Mouse (Mus musculus) A20 (cell line): ENCODE data around the gene Plk5.

Experiments
- DNase-seq: peaks from one replicate; pipeline ENCODE4 v3.0.0-alpha.2; 2011; ENCODE audit warnings: low read depth, low spot score

Plk5 gene

DNA sequence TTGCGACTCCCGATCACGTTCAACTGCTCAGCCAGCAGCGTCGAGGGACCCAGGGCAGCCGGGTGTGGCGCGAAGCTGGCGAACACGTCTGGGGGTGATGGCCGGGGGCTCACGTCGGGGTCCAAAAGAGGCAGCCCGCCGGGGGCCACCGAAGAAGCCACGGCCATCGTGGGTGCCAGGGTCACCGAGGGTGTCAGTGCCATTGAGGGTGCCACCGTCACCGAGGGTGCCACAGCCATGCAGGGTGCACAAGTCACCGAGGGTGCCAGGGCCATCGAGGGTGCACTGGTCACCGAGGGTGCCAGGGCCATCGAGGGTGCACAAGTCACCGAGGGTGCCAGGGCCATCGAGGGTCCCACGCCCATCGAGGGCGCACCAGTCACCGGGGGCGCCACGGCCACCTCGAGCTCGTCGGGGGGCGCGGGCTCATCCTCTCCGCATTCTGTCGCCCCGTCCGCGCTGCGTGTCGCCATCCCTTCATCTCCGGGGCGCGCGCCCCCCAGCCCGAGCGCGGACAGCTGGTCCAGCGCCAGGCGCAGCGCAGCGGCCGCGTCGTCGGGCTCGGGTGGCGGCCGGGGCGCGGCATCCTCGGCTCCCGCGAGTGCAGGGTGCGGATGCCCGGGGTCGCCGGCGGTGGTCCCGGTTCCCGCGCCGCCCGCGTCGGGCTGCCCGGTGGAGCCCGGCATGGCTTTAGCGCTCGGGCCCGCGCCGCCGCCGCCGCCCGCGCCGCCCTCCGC, 30.6 kb downstream of the Plk5 start:
- DNase-seq: no peak

DNA sequence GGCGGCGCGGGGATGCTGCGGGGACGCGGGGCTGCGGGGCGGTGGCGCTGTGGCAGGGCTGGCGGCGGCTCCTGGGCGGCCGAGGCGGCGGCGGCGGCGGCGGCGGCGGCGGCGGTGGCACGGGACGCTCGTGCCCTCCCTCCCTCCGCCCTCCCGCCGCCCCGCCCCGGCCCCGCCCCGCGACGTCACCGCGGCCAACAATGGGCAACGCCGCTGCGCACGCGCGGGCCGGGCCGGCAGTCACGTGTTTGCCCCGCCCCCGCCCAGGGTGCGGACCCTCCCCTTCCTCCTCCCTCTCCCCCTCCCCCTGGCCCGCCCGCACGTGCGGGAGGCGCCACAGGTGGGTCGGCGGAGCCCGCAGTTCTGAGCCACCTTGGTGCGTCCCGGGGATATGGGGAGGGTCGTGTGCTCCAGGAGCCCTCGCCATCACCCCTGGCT, 31.3 kb downstream of the Plk5 start, which contains the start of gene Mex3d:
Gene Mex3d, minus strand, starts transcription at position 138 of the 438 bp plus-strand sequence.
- DNase-seq: peak; percentile 91

DNA sequence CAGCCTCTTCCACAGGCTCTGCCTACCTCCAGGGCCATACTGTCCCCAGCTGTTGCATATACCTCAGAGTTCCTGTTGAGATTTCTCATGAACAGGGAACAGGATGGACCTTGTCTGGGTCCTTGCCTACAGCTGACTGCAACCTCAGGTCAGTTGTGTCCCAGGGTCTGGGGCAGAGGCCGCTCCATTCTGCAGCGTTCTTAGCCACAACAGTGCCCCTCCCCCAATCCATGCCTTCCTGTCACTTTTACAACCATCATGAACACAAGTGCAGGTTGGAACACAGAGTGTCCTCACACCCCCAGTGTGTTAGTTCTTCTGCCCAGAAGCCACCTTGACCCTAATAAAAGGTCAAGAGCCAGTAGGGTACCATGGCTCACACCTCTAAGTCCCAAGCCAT, 32.5 kb downstream of the Plk5 start:
- no peak for DNase-seq

DNA sequence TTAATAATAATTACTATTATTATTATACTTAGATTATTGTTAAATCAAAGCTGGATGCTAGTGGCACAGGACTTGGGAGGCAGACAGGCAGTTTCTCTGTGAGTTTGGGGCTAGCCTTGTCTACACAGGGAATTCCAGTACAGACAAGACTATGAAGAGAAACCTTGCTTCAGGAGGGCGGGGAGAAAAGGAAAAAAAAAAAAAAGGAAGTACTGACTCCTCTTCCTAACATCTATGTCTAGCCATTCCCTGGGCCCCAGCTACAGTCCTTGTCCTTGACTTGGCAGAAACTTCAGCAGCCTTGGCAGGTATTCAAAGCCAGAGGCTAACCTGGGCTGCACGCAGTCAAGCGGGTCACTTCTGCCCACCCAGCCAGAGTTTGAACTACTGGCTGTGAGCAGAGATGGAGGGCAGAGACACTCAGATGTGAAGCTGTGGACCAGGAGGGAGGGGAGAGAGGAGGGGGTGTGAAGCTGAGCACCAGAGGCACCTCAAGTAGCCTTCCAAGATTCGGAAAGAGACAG, 33.0 kb downstream of the Plk5 start:
- DNase-seq: no peak

DNA sequence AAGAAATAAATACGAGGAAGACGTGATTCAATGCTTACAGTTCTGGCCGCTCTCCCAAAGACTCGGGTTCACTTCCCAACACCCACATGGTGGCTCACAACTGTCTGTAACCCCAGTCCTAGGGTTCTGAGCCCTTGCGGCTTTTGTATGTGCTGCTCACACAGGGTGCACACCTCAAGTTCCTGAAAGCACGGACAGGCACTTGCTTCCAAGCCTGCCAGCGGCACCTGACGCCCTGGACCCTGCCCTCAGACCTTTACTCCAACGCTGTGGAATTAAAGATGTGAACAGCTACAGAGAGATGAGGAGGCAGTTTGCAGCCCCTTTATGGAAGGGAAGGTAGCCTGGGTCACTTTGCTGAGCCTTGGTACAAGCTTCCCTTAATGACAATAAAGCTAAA, 34.4 kb downstream of the Plk5 start:
- DNase-seq: no peak

DNA sequence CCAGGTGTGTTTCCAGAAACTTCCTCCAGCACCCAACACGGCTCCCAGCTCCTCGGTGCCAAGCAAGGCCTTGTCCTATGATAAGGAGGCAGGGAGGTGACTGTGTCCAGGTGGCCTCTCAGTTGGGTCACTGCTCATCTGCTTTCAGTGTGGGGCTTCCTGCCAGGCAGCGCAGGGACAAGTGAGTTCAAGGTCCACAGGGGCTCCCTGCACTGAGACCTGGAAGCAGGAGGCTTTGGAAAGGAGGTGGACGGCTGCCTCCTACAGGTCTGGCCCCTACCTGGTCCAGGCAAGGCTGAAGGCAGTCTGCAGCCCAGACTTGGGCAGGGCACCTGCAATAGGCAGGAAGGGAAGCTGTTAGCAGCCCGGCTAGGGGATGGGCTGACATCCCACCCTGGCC, 36.4 kb downstream of the Plk5 start:
- no peak for DNase-seq

DNA sequence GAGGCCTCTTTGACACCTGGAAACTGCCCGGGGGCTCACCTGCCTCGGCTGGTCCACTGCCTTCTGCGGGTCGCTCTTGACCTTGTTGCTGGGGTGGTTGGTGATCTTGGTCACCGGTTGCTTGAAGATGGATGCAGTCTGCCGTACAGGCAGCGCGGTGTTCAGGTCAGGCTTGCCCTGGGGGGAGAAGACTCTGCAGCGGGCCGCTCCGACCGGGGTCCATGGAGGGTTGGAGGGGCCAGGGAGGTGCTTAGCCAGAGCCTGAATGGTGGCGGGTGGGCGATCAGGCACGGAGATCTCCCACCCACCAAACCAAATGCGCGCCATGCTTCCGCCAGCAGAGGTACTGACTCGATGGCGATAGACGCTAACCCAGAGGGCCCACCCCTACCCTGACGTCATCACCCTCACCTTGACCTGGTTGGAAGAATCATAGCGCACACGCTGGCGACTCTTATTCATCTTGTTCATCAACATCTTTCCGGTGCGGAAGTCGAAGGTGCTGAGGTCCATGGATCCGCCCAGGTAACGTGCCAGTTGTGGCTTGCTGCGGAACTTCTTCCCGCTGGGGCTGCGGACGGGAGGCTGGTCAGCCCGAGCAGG, 38.9 kb downstream of the Plk5 start:
- DNase-seq: no peak

DNA sequence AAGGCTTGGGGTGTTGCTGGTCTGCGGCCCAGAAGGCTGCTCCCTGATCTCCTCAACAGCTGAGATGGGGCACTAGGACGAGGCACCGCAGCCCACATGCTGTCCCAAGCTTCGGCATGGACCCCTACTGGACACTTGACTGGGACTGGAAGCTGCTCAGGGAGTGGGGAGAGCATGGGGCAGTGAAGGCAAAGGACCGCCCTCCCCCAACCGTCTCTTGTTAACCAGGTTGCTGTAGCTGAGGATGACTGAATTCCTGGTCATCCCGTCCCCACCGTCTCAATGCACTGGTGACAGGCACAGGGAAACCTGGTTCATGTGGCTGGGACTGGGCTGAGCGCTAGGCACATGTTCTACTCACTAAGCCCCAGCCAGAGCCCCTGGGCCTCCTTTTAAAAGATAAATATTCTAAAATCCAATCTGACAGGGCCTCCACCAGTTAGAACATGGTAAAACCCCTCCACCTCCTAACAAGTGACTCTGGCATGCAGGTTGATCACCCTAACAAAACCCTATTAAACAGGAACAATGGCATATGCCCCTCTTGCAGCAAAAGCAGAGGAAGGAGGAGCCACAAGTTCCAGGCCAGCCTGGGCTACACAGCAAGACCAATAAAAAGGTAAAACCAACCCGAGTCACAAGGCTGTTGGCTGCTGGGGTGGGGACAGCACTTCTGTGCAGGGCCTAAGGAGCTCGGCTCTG, 40.7 kb downstream of the Plk5 start:
- no peak for DNase-seq

DNA sequence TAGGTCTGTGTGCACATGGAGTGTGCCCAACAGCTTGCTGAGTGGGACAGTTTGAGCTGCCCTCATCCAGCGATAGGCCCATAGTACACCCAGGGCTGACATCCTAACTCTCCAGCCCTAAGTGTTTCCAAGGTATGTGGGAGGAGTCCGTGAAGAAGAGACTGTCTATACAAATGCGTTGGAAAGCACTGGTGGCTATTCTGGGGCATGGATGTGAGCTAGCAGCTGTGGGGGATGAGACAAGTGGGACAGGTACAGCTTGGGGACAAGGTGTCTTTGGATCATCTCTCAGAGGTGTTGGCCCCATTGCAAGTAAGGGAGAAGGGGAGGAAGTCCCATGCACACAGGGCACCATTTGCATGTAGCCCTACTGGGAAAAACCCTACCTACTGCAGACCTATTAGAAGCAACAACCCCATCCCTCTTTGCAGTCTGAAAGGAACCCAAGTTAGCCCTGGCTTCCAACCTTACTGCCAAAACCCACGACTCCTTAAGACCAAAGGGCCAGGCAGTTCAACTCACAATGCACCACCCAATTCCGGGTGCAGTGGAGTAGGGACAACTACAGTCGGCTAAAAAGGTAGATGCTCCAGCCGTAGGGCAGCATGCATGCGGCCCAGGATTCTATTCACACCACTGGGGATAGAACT, 41.4 kb downstream of the Plk5 start:
- peak; percentile 83 for DNase-seq

DNA sequence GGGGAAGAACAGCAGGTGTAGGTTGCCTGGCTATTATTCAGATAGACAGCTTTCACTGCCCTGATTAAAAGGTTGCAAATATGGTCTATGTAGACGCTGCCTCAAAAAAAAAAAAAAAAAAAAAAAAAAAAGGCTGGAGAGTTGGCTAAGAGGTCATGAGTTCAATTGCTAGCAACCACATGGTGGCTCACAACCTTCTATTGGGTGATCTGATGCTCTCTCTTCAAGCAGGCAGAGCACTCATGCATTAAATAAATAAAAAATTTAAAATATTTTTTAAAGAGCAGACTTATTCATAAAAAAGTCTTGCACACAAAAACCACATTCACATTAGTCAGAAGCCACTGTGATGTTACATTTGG, 41.9 kb downstream of the Plk5 start:
- DNase-seq: no peak

DNA sequence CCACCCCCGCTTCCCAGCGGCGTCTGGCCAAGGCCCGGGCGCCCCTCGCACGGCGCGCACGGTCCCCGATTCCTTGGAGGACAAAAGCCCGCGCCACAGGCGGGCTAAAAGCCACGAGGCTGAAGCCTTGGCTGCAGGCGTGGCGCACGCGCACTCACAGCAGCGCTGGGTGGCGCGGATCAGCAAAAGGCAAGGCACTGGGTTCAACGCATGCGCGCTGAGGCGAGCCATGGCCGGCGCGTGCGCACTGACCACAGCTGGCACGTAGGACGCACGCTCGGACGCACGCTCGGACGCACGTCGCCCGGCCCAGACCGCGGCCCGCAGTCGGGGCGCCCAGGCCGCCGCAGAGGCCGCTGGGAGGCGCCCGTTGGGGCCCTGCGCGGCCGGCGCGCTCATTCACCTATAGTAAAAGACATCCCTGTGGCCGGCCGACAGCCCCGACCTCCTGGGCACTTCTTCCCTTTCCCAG, 42.5 kb downstream of the Plk5 start:
- DNase-seq: peak; percentile 99

DNA sequence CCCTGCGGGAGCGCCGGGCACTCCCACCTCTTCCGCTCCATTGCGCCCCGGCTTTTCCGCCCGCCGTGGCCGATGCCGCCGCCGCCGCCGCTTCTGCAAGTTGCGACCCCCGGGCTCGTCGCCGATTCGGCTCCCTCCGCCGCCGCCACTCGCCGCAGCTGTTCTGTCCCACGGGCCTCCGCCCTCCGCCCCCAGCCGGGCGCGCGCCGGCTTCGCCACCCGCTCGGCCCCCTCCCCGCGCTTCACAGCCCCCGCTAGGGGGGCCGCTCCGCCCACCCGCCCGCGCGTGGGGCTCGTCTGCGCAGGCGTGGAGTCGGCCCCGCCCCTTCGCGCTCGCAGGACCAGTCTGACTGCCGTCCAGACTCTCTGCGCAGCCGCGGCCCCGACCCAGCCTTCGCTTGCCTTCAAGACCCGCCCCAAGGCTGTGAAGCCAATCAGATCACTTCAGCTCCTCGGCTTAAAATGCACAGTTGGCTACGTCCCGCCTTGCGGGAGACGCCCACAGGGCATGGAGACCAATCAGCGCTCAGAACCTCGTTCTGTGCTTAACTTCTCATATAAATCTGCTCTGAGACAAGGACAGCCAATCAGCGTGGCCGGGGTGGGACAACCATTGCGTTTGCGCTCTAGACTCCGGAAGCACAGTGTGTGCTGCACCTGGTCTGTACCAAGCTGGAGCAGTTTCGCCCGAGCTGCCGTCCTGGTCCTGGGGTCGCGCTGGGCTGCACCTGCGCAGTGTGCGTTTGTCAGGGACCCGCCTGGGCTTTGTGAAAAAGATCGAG, 43.1 kb downstream of the Plk5 start, which contains the start of gene Mbd3:
Gene Mbd3, minus strand, starts transcription at position 360 of the 782 bp plus-strand sequence.
- DNase-seq: peak; percentile 100

DNA sequence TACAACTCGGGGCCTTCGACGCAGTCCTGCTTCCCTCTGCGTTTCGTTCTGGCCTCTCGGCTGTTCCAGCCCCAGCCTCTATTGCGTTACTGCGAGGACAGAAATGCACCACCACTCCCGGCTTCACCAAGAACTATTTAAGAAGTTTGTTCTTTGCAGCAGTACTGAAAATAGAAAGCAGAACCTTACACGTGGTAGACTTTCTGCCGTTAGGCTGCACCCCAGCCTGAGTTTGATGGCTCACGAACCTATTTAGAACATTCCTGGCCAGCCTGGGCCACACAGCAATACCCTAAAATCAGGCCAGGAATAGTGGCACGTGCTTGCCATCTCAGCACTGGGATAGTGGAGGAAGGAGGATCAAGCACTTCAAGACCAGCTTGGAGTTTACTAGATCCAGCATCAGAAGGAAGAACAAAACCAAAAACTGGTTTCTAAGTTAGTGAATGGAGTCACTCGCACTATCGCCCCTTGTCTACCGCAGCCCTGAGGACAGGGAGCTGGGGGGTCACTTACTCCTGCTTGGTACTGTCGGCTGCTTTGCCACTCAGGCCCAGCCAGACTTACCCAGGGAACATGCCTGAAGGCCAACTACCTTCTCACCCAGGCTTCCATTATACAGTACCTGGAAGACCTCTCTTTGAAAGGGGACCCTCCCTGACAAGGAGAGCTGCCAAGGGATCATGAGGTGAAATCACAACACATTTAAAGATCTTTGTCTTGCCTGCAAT, 43.9 kb downstream of the Plk5 start:
- DNase-seq: no peak

DNA sequence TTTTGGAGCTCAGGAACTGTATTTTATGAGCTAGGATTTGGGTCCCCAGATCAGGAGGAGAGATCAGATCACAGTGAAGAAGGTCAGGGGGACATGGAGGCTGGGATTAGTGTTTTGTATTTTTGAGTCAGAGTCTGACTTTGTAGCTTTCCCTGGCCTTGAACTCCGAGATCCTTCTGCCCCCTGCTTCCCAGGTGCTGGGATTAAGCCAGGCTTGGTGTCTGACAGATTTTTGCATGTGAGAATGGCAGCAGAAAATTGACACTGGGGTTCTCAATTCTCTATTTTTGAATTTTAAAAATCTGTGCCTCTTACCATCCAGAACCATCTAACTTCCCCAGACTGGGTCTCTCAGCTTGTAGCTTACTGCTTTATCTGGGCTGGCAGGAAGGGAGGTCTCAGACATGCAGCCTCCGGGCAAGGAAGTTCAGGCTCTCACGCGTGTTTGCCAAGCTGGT, 44.5 kb downstream of the Plk5 start:
- no peak for DNase-seq

DNA sequence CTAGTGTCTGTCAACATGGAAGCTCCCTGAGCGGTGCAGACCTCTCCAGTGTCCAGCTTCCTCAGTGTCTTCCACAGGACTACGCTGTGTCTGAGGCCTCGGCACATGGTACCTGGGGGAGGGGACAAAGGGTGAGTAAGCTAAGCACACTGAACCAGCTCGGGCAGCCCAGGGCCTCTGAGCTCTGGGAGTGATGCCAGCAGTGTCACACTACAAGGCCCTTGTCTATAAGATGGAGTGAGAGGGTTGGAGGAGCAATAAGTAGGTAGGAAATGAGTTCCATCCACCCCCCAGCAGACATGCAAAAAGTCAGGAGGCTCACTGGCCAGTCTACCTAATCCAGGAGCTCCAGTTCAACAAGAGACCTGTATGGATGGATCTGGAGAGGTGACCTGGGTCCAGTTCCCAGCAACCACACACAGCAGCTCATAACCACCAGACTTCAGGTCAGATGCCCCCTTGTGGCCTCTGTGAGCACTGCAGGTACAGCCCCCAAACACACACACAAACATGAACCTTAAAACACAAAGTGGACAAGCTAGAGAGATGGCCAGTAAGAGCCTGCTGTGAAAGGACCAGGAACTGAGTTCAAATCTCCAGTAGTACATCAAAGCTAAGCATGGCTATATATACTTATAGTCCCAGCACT, 46.9 kb downstream of the Plk5 start:
- peak; percentile 67 for DNase-seq

DNA sequence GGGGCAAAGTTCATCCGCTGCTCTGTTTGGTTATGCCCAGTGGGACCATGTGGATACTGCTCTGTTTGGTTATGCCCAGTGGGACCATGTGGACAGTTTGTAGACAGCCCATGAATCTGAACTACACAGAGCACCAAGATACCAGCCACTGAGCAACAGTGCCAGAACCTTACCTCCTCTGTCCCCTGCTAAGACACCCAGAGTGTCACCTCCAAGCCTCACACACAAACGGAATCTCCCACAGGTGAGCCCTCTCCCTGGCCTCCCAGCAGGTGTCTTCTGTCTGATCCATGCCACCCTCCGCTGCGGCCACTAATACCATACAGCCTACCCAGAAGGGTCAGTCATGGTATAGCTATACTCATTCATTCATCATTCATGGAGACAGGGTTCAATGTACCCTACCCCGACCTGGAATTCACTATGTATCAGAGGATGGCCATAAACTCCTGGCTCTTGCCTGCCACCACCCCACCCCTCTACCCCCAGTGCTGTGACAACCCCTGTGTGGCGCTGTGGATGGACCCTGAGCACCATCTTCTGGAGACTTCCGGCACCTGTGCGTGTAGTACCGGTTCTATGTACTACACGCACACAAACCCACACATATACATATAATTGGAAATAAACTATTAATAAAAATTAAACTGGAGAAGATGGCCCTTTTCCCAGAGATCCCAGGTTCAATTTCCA, 49.4 kb downstream of the Plk5 start:
- peak; percentile 68 for DNase-seq

DNA sequence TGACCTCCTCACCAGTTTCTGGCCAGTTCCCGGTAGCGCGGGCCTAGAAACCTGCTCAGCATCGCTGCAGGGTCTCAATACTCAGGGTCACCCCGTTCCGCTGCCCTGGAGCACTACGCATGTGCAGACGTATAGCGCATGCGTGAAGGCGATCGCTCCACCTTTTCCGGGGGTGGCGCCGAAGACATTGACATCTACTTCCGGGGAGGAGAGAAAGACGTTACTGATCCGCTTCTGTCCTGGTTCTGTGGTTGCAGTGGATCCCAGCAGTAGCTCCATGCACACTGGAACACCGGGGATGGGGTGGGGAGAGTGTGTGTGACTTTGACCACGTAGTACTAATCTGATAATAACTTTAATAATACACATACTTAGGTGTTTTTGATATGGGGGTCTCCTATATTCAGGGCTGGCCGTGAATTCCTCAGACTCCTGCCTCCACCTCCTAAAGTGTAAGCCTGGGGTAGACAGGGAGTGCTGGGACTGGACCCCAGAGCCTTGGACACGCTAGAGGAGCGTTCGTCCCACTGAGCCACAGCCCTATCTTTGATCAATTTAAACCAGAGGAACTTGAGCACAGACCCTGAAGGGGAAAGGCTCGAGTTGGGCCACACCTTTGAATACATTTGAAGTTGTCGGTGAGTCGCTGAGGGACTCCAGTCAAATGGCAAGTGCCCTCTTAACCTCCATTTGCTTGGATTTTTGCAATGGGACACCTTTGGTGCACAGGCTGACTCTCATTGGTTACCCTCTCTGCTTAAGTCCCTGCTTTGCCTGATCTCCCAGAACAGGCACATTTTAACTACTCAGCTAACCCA, 50.6 kb downstream of the Plk5 start, which contains the start of gene Uqcr11:
Gene Uqcr11, minus strand, starts transcription at position 147 of the 818 bp plus-strand sequence.
- peak; percentile 93 for DNase-seq

DNA sequence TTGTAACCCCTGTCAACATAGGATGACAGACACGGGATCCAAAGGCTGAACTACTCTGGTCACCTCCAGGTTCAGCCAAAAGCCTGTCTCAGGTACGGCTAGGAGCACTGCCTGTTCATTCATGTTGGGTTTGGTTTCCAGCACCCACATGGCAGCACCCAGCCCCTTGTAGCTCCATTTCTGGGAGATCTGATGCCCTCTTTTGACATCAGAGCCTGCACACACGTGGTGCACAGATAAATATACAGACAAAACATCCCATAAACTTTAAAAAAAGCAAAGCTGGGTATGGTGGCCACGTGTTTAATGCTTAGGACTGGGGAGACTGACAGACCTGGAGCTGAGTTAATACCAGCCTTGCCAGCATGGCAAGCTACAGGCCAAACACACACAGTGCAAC, 51.7 kb downstream of the Plk5 start:
- peak; percentile 33 for DNase-seq
